Mouse (Mus musculus): ENCODE measurements around the gene Rph3a. TPM values are rescaled to one million over a fixed set of nuclear protein-coding genes. Genes with fewer than 3 reads are reported as not detected.

Rph3a gene
- total RNA-seq, 2 experiments from 2014 or later = 329 to 347 TPM

DNA sequence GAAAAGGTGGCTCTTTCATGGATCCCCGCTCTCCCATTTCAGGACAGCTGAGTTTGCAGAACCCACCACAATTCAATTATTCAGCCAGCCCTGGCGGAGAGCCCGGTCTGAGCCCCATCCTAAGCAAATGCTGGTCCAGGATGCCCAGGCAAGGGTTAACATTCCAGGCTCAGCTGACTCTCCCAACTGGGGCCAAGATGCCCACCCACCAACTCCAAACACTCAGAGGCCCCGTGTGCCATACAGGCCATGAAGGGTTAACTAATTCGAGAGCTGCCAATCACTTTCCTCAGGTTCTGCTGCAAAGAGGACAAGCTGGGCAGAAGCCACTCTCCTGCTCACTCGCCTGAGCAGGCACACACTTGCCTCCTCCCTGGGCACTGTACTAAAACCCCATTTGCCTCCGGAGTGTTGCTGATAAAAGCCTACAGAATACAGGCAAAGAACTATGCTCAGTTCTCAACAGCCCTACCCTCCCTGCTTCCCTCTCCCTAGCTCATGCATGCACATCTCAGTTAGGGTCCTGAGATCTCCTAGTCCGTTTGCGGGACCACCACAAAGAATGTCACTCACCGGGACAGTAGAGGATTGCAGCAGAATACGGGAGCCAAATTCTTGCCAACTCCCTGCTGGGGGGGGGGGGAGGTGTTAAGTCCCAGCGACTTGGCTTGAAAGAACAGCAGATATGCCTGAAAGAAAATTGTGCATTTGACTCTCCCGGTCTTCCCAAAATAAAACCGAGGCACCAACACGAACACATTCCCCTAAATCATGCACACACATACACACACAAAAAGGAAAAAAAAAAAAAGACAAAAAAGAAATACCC, 1.3 kb downstream of the Rph3a start:
- intact Hi-C loops (cut with DNase I) = loop anchor here (1.0 kb wide), 1 partner anchor 11 kb away; no protein-coding TSS in a partner anchor

DNA sequence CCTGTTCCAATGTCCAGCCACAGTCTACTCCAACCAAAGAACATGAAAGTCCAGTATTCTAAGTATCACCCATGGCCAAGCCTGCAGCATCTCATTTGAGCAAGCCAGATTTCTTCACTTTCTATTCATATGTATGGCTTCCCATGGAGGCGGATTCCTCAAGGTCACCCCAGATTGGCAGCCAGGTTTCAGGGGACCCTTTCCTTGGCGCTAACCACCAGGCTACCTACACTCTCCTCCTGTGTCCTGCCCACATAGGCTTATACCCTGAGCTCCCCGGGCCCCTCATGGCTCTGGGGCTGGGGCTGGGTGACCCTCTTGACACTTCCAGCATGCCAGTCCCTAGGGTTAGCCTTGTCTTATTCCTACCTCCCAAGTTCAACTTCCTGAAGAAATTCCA, 2.3 kb downstream of the Rph3a start:
- no peak for DNase-seq (ENCODE audit: extremely low spot score in 1 of 2, low spot score in 2 of 2)
- intact Hi-C loops (cut with DNase I) = loop anchor here (2.0 kb wide), 1 partner anchor 111 kb away; no protein-coding TSS in a partner anchor
- TF ChIP-seq CTCF (IDR thresholded peaks at IDR 0.05) = no peak
- Histone ChIP-seq H3K4me3 (peak overlapping the region; percentile 65), H3K27ac (peak overlapping the region; percentile 89)

More for the DNA sequence above, 1.3 kb downstream of the Rph3a start:
- TF ChIP-seq CTCF (IDR thresholded peaks at IDR 0.05) = no peak
- H3K4me3 ChIP-seq = peak overlapping the region; percentile 65
- H3K27ac ChIP-seq = peak overlapping the region; percentile 89
- DNase-seq (ENCODE audit: extremely low spot score in 1 of 2, low spot score in 2 of 2) = no peak

DNA sequence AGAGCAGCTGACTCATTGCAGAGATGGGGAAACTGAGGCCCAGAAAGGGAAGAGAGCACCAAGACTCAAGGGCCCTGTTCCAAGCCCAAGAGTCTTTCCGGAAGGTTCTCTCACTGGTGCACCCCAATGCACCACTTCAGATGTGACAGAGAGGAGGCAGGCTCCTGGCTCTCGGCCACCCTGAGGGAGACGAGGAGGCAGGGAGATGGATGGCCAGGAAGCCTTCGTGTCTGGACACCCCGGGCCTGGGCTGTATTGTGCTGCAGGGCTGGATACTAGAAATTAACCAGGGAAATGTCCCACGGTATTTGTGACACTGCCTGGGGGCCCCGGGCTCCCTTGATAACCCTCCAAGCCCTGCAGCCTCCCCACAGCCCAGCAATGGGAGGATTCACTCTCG, 2.8 kb downstream of the Rph3a start:
- H3K27ac ChIP-seq = peak overlapping the region; percentile 89
- peak in 1 of 2 experiments; percentile 51 for DNase-seq (ENCODE audit: extremely low spot score in 1 of 2, low spot score in 2 of 2)
- intact Hi-C loops (cut with DNase I) = loop anchor here (2.0 kb wide), 1 partner anchor 112 kb away; no protein-coding TSS in a partner anchor
- peak overlapping the region; percentile 65 for H3K4me3 ChIP-seq
- TF ChIP-seq CTCF (IDR thresholded peaks at IDR 0.05) = no peak

DNA sequence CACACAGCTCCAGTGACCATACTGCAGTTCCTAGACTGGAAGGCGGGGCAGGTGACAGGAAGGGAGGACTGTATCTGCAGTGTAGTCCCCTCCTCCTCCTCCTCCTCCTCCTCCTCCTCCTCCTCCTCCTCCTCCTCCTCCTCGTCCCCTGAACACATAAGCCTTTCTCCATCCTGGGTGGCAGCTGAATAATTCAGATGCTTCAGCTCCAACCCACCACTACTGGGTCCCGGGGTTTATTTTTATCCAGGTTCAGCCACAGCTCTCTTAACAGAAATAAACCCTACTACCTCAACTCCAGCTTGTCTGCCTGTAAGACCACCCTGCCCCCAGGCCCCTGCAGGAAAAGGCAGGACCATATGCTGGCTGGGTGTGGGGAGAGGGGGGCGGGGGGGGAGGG, 3.7 kb downstream of the Rph3a start:
- DNase-seq (ENCODE audit: extremely low spot score in 1 of 2, low spot score in 2 of 2) = no peak
- no peak for TF ChIP-seq CTCF (IDR thresholded peaks at IDR 0.05)
- intact Hi-C loops (cut with DNase I) = loop anchor here (2.0 kb wide), 1 partner anchor 113 kb away; no protein-coding TSS in a partner anchor
- H3K4me3 ChIP-seq = peak overlapping the region; percentile 65
- H3K27ac ChIP-seq = peak overlapping the region; percentile 89

DNA sequence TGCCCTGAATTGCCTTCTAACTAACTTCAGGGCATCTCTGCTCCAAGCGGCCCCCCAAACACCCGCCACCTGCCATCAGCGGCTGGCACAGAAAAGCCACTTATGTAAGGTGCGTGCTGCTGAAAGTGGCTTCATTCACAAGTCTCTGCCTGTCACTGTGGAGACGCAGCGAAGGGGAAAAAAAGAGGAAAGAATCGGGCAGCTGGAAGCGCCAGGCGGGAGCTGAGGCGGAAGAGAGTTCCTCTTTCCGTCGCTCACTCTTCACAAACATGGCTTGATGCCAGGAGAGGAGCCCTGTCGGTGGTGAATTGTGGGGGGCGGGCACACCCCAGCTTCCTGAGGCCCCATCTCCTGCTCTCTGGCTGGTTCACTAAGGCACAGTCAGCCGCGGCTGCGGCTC, 6.1 kb downstream of the Rph3a start:
- DNase-seq (ENCODE audit: extremely low spot score in 1 of 2, low spot score in 2 of 2) = peak; percentile 53 to 62
- intact Hi-C loops (cut with DNase I) = no loop called here
- Histone ChIP-seq H3K4me3 (peak overlapping the region; percentile 33), H3K27ac (peak overlapping the region; percentile 64)
- TF ChIP-seq CTCF (IDR thresholded peaks at IDR 0.05) = no peak

DNA sequence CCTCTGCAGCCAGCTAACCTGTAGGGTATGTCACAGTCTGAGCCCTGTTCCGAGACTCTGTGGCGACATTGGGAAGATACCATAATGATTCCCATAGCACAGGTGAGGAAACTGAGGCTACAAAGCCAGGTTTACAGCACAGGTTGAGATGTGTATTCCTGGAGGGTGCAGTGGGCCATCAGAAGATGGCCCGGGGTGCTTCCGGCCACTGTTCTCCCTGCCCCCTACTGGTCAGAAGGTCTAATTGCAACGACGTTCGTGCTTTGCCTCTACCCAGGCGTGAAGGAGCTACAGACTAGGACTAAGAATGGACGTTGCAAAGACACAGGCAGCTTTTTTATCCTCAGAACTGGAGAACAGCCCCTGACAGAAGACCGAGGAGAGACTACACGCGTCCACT, 10.3 kb downstream of the Rph3a start:
- no peak for DNase-seq (ENCODE audit: extremely low spot score in 1 of 2, low spot score in 2 of 2)
- intact Hi-C loops (cut with DNase I) = no loop called here
- Histone ChIP-seq H3K4me3 (no peak overlapping the region), H3K27ac (no peak overlapping the region)
- peak; percentile 64 for TF ChIP-seq CTCF (IDR thresholded peaks at IDR 0.05)

DNA sequence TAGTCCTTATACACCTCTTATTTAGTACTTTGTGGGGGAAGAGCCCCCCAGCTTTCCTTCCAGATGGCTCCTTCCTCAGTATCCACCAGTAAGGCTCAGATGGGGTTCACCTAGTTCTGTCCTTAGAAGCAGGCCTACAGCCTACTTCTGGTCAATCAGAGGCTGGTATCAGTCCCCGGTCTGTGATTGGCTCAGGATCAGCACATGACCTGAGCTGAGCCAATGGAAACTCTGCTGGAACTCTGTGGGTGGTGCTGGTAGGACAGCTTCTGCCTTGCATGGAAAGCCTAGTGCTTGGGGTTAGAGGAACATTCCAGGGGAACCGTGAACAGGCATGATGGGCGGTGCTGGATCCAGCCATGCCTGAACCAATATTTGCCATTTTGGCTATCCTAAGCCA, 21.5 kb downstream of the Rph3a start:
- no peak overlapping the region for H3K27ac ChIP-seq
- H3K4me3 ChIP-seq = no peak overlapping the region
- DNase-seq (ENCODE audit: extremely low spot score in 1 of 2, low spot score in 2 of 2) = no peak
- TF ChIP-seq CTCF (IDR thresholded peaks at IDR 0.05) = no peak
- intact Hi-C loops (cut with DNase I) = no loop called here

DNA sequence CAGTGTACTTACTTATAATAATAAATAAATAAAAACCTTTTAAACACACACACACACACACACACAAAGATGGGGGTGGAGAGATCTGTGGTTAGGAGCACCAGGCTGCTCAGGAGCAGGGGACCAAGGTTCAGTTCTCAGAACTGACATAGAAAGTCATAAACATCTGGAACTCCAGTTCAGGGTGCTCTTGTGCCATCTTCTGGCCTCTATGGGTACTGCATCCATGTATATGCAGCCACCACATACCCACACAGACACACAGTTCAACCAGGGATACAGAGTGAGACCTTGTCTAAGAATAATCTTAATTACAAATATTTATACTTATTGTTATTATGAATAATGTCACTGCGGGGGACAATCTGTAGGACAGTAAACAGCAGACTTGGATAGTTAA, 26.9 kb downstream of the Rph3a start:
- no peak overlapping the region for H3K27ac ChIP-seq
- intact Hi-C loops (cut with DNase I) = no loop called here
- no peak for DNase-seq (ENCODE audit: extremely low spot score in 1 of 2, low spot score in 2 of 2)
- no peak overlapping the region for H3K4me3 ChIP-seq
- peak; percentile 27 for TF ChIP-seq CTCF (IDR thresholded peaks at IDR 0.05)

DNA sequence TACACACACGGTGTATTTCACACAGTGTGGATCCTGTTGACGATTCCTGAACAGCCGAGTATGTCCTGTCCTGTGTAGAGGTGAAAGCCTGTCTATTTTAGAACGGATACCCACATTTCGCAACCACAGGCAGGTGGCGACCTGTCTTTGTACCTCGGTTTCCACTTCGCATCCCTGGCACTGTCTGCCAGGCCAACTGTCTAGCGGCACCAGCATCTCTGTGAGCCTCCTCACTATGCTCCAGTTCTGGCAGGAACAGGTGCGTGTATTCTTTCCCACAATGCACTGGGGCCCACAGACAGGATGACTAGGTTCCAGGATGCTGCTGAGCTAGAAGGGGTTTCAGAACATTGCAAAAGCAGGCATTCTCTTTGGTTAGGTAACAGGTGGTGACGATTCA, 28.7 kb downstream of the Rph3a start:
- Histone ChIP-seq H3K4me3 (no peak overlapping the region), H3K27ac (no peak overlapping the region)
- intact Hi-C loops (cut with DNase I) = no loop called here
- no peak for TF ChIP-seq CTCF (IDR thresholded peaks at IDR 0.05)
- DNase-seq (ENCODE audit: extremely low spot score in 1 of 2, low spot score in 2 of 2) = no peak

DNA sequence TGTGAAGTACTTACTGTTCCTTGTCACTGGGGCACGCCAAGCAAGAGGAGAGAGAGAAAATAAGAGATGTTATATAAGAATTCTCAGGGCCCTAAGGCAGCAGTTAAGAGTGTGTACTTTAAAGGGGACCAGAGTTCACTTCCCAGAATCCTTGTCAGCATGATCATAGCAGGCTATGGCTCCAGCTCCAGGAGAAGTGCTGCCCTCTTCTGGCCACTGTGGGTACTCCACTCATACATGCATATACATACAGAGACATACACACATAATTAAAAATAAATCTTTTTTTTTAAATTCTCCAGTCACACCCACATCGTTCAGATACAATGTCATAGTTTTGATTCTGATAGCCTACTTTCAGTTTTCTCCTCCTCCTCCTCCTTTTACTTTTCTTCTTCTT, 29.8 kb downstream of the Rph3a start:
- DNase-seq (ENCODE audit: extremely low spot score in 1 of 2, low spot score in 2 of 2) = no peak
- intact Hi-C loops (cut with DNase I) = no loop called here

DNA sequence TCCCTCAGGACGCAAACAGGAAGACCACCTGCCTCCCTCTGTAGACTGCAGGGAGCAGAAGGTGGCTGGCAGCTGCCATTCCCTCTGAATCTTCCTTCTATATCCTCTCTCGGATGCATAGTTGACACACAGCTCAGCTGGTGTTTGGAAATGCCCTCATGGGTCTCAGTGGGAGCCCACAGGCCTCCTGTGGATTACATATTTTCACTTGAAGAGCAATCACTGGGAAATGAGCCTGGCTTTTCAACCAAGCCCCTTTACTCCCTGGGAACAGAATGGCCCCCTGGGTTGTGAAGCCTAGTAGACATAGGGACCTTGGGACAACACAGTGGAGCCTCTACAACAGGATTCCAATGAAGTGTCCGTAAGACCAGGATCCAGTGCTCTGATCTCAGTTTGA, 33.8 kb downstream of the Rph3a start:
- DNase-seq (ENCODE audit: extremely low spot score in 1 of 2, low spot score in 2 of 2) = no peak
- intact Hi-C loops (cut with DNase I) = no loop called here
- TF ChIP-seq CTCF (IDR thresholded peaks at IDR 0.05) = no peak

More for the DNA sequence above, 29.8 kb downstream of the Rph3a start:
- TF ChIP-seq CTCF (IDR thresholded peaks at IDR 0.05) = peak; percentile 41
- H3K4me3 ChIP-seq = no peak overlapping the region
- H3K27ac ChIP-seq = no peak overlapping the region

DNA sequence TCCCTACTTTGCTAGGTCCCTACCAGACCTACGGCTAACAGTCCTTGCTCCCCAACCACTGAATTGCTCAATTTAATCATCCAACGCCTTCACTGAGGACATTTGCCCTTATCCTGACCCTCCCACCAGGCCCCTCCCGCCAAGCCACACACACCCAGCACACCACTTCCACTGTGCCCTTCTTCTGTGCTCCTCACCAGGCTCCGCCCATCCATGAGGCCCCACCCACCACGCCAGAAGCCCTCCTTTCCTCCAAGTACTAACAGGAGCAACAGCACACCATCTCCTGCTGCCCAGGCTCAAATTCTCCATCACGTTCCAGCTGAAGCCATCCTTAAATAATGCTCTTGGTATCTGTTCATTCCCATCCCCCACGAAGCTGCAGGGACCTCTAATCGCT, 35.4 kb downstream of the Rph3a start:
- no peak for TF ChIP-seq CTCF (IDR thresholded peaks at IDR 0.05)
- intact Hi-C loops (cut with DNase I) = no loop called here
- no peak for DNase-seq (ENCODE audit: extremely low spot score in 1 of 2, low spot score in 2 of 2)
- no peak overlapping the region for H3K4me3 ChIP-seq
- H3K27ac ChIP-seq = no peak overlapping the region

More for the DNA sequence above, 33.8 kb downstream of the Rph3a start:
- Histone ChIP-seq H3K4me3 (no peak overlapping the region), H3K27ac (no peak overlapping the region)

DNA sequence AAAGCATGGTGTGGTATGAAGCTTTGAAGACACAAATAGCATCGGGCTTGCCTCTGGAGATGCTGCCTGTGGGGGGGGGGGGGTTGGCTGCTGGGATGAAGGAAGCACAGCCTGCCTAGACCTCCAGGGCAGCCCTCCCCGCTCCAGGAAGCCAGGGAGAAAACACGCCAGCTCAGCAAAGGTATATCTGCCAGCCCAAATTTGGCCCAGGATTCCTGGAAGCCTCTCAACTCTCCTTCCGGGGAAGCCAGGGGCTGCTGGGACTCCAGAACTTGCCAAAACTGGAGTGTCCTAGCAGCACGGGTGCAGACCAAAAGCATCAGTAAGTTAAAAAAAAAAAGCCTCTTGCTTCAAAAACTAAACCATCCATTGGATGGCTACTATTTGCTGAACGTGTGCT, 37.6 kb downstream of the Rph3a start:
- H3K27ac ChIP-seq = no peak overlapping the region
- no peak for TF ChIP-seq CTCF (IDR thresholded peaks at IDR 0.05)
- DNase-seq (ENCODE audit: extremely low spot score in 1 of 2, low spot score in 2 of 2) = no peak
- intact Hi-C loops (cut with DNase I) = no loop called here
- H3K4me3 ChIP-seq = no peak overlapping the region
